Mouse (Mus musculus): Measurements from ENCODE around the gene Tuba1b.
"Not testable (repeated sequence)": the region's sequence is repeated elsewhere in the genome, so short reads cannot be mapped to it uniquely, and the experiment has no call there.

The Tuba1b gene

DNA sequence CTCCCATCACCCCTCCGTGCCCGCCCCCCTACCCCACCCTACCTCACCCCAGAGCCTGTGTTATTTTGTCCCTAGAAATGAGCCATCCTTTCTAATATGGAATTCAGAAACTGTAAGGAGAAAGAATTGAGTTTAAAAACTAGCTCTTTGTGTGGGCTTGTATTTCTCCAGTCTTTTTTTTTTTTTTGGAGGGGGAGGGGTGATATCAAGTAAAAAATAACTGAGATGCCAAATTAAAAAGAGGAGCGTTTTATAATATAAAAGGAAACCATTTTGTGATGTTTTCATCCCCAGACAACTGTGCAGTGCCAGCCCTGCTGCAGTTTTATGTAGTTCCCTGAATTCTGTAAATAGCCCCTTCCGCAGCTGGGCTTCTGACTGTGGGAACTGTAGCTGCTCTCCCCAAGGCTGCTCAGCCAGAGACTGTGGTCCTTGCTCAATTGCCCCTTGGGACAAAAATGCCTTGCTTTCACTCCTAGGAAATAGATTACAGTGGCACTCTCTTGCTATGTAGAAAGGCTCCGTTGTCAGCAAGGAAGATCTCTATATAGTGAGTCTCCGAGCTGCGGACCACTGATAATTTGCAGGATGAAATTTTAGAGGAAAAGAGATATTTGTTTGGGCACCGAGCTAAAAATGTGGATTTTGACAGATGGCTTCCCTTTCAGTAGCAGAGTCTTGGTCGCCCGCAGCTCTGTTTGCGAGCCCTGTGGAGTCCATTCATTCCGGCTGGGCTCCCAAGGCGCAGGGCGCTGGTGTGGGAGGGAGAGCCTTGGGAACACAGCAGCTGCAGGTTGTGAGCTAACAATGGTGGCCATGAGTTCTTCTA, 20.3 kb upstream of the Tuba1b start:
- no peak for DNase-seq (ENCODE audit: low spot score in 2 of 2)

DNA sequence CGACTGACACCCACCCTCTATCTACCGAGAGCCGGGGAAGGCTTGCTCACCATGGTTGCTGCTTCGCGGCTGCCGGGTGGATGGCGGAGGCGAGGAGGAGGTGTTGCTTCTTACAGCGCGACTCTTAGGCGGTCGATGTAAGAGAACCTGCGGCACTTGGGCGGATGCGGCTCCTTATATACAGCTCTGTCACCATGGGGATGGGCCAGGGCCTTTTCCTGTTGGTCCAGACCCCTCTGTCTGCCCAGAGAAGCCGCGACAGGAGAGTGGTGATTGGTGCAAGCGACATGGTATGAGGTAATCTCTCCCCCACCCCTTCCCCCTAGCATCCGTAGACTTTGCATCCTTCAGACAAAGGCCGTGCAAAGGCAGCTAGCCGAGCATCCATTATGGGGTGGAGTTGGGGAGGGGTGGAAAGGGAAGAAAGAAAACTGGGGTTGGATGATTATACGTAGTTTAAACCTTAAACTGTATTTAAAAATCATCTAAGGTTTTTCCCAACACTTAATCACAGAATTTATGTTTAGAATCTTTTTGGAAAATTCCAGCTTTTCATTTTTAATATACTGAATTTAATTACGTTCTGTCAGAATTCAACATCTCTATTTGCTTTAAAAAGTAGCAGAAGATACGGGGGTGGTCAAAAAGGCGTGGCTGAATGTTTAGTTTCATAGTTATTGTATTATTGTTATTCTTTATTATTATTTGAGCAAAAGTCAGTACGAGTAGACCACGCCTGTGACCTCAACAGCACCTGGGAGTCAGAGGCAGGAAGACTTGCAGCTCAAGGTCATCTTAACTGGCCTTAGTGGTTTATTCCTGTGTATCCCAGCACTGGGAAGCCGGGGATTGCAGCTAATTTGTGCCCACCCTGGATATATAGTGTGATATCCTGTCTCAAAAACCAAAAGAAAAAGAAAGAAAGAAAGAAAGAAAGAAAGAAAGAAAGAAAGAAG, 19.3 kb upstream of the Tuba1b start, which contains the start of the genes Gm49450 and Tuba1a:
Gene Gm49450, minus strand, starts transcription at position 151 of the 956 bp plus-strand sequence.
Gene Tuba1a, minus strand, starts transcription at position 303 of the 956 bp plus-strand sequence.
- peak; percentile 95 to 98 for DNase-seq (ENCODE audit: low spot score in 2 of 2)

DNA sequence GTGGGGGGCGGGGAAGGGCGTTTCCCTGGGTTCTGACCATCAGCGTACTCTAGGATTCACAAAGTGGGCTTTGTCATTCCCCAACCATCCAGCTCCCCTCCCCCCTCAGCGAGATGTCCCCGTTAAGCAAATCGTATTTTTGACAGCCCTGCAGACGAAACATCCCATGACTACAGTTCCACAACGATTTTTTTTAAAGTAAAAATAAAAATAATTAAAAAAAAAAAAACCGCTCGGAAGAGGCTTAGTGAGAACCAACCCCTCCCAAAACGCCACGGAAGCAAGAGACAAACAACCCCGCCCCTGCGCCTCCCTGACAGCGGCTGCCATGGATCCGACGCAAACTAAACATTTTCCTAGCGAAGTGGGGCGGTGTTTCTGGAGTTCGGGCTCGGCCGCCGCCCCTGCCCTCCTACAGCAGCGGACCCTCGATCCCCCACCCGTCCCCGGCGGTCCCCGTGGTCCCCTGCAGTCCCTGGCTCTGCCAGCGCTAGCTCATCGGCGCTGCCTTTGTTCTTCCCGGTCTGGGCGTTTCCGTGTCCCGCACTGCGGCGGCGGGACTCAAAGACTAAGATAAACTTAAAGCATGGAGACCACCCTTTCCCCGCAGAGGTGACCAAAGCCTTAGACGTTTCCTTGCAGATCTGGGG, 18.5 kb upstream of the Tuba1b start:
- peak; percentile 81 to 82 for DNase-seq (ENCODE audit: low spot score in 2 of 2)

DNA sequence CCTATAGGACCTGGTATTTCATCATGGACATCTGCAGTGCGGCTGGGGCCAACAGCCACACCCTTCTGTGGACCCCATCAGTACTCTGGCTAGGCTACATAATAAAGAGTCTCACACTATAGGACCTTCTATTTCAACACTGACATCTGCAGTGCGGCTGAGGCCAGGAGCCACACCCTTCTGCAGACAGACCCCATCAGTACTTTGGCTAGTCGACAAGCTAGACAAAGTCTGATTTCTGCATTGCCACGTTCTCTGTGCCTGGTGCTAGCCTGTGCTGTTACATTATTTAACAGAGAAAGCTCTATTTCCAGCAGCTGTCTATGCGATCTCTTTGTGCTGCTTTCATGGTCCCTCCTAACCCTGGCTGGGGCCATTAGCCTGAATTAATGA, 17.7 kb upstream of the Tuba1b start:
- no peak for DNase-seq (ENCODE audit: low spot score in 2 of 2)

DNA sequence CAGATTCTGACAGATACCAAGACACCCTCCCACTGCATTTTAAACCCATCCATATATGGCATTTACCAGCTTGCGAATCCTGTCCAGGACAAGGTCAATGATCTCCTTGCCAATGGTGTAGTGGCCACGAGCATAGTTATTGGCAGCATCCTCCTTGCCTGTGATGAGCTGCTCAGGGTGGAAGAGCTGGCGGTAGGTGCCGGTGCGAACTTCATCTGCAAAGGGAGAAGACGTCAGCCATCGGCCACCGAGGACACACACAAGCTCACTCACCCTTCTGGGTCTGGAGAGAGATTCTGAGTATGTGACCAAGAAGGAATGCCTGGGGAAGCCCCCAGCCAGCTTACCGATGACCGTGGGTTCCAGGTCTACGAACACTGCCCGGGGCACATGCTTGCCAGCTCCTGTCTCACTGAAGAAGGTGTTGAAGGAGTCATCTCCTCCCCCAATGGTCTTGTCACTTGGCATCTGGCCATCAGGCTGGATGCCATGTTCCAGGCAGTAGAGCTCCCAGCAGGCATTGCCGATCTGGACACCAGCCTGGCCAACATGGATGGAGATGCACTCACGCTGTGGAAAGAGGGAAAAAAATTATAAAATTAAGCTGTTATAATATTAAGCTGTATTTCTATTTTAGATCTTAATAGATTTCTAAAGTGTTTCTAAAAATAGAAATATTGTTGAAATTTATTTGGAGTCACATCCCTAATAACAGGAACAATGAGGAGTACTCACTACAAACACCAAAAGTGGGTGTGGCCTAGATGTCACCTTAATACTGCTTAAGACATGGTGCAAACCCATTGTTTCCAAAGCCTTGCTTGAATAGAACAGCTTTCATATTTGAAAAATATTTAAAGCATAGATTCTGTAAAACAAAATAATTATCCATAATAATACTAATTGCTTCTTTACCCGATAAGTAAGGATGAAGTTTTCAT, 17.0 kb upstream of the Tuba1b start:
- DNase-seq (ENCODE audit: low spot score in 2 of 2) = not testable (repeated sequence)

DNA sequence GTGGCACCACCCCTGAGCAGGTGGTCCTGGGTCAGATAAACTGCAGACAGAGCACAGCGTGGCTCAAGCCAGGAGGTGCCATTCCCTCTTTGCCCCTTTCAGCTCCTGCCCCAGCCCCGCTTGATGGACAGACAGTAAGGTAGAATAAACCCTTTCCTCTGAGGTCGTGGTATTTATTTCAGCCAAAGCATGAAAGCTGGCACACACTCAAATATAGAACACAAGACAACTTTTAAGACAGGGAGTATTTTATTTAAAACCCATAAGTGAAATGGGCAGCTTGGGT, 15.2 kb upstream of the Tuba1b start:
- no peak for DNase-seq (ENCODE audit: low spot score in 2 of 2)

DNA sequence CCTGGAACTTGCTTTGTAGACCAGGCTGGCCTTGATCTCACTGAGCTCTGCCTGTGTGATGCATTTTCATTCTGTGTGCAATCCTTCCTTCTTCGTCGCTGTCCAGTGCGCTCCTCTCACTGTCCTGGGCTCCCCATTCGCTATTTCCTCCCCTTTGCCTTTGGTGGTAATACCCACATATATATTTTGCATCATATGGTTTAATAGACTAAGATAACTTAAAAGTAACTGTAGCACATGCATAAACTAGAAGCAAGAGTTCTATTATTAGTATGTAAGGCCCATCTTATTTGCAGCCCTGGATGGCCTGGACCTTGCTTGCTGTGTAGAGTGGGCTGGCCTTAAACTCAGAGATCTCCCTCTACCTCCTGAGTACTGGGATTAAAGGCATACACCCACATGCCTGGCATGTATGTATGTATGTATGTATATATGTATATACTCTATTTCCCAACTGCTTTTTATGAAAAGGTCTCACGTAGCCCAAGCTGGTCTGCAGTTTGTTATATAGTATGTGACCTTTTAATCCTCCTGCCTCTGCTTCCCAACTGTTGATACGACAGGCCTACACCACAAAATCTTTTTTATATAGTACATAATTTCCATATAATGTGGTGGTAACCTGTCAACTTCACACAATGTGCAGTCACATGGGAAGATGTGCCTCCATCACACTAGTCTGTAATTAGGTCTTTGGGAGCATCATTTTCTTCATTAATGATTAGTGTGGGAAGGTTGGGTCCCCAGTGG, 14.7 kb upstream of the Tuba1b start:
- no peak for DNase-seq (ENCODE audit: low spot score in 2 of 2)

DNA sequence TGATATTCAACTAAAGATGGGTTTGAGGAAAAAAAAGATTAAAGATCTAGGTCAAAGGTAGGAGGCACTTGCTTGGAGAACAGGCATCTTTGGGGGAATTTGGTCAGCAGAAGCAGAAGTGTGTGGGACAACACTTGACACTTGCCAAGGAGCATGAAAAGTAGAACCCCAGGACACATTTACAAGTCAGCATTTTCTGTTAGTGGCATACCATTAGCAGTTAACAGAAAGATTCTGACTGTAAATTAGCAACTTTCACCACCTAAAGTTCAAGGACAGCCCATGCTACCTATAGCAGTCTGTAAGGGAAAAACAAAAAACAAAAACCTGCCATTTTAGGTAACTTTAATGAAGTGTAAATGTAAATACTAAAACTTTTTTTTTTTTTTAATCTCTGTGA, 14.0 kb upstream of the Tuba1b start:
- DNase-seq (ENCODE audit: low spot score in 2 of 2) = no peak

DNA sequence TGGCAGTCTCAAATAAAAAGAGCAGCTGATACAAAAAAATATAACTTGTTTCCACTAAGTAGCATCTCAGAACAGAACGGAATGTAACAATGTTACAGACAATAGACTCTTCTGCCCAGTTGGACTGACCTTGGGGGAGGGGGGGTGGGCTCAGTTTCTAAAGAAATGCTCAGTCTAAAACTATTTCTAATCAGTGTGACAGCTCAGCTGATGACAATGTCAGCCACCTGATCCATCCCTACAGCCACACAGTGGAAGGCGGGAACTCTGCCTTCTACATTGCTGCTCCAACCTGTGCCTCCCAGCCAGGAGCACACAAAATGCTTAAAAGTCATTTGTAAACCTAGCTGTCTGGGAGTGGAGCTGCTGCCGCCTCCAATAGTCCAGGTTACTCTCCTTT, 13.5 kb upstream of the Tuba1b start:
- no peak for DNase-seq (ENCODE audit: low spot score in 2 of 2)

DNA sequence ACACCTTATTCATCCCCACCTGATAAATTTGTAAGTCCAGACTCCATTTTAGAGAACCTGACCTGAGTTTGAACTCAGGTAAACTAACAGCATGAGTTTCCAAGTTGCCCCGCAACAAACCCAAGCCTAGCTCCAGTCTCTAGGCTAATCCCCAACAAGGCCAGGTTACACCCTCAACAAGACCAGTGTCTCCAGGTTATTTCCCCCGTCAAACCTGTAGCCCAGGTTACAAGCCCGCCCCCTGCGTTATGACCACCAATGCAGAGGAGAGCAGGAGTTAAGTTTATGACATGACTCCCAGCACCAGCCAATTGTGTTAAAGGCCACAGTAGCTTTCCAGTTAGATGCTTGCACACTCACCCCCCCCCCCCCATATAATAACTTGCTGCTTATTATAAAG, 8.8 kb upstream of the Tuba1b start:
- DNase-seq (ENCODE audit: low spot score in 2 of 2) = no peak

DNA sequence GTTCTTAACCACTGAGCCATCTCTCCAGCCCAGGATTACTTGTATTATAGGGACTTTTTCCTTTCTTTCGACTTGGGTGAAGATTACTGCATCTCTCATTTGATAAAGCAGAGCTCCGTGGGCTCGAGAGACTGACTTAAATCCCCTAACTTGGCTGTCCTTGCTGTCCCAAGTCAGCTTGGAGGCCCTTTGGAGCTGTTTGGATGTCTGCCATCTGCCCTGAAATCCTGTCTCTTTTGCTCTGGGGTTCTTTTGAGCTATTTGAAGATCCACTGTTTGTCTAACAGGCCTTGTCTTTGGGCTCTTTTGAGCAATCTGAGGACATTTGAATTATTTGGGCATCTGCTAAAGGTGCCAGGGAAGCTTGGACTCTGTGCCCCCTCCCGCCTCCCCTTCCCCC, 7.7 kb upstream of the Tuba1b start:
- DNase-seq (ENCODE audit: low spot score in 2 of 2) = no peak

DNA sequence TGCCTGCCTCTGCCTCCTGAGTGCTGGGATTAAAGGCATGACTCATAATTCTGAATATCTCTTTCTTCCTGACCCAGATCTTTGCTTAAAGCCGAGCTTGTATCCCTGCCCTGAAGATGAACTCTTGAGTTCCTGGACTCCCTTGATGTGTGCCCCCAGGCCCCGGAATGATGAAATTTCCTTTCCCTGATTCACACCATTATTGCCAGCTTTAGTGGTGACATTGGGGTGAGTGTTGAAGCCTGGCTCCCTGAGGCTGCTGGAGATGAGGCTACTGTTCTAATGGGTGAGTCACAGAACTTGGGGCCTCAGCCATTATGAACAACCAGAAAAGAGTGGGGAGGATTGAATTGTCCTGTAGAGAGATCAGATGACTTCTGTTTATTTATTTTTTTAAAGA, 7.2 kb upstream of the Tuba1b start:
- DNase-seq (ENCODE audit: low spot score in 2 of 2) = no peak

DNA sequence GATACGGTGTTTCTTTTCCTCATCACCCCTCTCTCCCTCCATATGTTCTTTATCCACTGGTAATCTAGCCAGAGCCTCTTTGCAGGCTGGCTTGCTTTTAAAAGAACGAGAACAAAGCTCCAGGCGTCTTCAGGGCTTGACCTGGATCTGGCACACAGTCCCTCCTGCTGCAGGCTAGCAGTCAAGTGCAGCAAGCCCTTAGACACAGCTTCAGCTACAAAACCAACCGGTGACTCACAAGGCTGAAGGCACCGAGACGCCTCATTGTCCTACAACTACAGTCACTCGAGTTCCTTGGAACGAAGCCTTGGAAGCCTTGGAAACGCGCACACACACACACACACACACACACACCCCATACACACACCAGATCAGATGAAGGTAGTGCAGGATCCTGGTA, 6.5 kb upstream of the Tuba1b start:
- DNase-seq (ENCODE audit: low spot score in 2 of 2) = no peak

DNA sequence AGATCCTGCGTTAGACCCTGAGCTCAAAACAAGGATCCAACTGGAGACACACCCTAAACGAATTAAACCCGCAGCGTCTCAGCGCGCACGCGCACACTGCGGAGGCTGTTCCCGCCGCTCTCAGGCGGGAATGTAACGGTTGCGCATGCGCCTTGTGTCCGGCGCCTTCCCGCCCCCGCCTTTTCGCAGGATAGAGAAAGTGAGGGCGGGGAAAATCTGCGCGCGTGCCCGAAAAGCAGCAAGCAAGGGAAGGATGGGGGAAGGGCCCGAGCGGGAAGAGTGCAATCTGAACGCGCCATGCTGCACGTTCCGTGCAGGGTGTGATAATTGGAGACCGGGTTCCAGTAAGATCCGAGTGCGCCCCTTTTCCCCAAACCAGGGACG, 540 bp downstream of the Tuba1b start:
- DNase-seq (ENCODE audit: low spot score in 2 of 2) = peak; percentile 93 to 94

DNA sequence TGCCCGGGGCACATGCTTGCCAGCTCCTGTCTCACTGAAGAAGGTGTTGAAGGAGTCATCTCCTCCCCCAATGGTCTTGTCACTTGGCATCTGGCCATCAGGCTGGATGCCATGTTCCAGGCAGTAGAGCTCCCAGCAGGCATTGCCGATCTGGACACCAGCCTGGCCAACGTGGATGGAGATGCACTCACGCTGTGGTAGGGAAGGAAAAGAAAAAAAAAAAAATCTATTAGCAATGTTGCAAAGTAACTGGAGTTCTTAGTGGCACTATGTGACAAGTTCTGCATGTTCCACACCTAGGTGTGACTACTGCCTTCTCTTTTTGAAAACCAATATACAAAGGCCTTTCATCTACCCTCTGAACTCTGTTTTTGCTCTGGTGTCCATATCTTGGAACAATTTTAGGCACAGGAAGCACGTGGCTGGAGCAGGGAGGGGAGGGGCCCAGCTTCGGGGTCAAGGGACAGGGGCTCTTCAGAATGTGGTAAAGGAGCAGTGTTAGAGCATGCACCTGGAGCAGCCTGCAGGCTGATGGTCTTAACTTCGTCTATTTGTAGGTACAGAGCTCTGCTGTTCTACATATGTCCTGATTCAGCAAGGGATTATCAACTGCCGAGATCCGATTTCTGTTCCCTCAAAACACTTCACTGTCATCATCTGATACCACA, 1.2 kb downstream of the Tuba1b start:
- DNase-seq (ENCODE audit: low spot score in 2 of 2) = peak; percentile 12 to 19

DNA sequence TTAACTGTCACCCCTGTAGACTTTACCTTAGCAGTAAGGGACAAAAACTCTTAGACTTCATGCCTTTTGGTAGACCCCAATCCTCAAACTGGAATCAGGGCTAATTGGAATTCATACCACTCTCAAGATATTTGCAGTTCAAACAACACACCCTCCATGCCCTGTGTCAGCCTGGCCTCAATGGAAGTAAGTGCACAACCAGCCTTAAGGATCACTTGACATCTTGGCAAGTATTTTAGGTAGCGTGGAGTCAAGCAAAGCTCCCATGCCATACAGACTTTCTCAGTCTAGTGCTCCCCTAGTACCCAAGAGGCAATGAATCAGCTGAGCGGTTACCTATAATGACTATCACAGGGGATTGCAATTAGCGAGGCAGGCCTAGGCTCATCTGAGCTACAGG, 3.4 kb downstream of the Tuba1b start:
- no peak for DNase-seq (ENCODE audit: low spot score in 2 of 2)

DNA sequence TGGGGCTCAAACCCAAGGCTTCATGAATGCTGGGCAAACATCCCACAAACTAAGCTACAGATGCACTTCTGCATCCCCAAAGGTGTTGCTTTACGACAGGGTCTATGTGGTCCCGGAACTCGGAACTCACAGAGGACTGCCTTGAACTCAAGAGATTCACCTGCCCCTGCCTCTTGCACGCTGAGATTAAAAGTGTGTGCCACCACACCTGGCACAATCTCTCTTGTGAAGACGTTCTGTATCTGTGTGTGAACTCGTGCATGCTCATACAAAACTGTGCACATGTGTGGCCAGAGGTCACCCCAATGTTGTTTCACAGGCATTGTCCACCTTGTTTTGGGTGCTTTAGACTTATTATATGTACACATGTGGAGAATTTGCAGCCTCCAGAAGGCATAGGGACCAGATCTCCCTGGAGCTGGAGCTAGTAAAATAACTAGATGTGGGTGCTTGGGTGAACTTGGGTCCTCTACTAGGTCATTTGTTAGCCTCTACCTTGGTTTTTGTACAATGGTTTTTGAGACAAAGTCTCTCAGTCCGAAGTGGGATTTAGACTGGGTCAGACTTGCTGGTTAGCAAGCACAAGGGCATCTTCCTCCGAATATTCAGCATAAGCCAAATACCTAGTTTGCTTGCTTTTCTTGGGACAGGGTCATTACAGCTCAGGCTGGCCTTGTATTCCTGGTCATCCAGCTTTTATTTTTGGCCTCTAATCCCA, 4.2 kb downstream of the Tuba1b start:
- no peak for DNase-seq (ENCODE audit: low spot score in 2 of 2)

DNA sequence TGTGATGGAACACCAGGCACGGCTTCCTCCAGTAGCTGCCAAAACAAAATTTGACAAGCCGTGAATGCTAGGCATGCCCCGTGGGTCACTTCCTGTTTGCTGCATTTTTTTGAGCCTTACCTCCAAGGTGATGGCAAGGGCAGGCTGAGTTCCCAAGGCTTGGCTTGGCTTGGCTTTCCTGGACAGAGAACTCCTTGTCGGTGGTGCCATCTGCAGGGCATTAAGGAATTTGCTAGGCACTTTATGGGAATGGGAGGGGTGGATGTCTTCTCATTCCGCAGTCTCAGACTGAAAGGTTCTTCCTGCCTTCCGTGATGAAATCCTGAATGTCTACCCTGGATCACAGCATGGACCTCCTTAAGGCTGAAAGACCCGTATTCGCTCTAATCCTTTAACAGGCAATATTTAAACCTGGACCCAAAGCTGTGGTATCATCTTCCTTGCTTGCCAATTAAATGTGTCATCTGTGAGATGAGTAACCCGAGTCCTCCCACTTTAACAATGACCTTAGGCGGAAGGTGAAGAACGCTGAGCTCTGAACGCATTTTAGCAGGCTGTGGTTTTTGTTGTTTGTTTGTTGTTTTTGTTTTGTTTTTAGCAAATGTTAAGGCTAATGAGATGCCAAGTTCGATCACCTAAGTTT, 5.6 kb downstream of the Tuba1b start:
- no peak for DNase-seq (ENCODE audit: low spot score in 2 of 2)

DNA sequence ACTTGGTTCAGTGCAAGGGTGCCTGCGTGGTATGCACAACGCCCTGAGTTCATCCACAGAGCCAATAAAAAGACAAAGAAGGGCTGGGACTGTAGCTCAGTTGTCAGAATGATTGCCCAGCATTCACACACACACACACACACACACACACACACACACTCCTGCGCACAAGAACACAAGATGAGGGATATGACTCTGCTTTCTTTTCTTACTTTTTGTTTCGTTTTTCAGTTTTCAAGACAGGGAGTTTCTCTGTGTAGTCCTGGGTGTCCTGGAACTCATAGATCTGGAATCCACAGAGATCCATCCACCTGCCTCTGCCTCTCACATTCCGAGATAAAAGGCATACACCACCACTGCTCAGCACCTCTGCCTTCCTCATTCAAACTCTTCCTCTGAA, 6.8 kb downstream of the Tuba1b start:
- no peak for DNase-seq (ENCODE audit: low spot score in 2 of 2)
